In the genomic region with DNA sequence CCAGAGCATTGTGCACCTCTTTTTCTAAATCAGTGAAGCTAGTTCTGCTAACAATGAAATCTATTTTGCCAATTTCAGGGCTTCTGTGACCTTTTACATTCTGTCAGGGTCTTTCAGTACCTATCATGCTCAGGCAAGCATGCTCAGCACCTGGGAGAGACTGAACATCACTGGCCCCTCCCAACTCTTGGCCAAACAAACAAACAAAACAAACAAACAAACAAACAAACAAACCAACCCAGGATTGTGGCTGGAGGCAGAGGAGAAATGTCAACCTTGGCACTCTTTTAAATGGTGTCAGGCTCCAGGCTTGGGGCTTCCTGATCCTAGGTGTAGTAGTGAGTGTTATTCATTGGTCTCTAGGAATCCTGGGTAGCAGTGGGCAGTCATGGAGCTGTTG, we compare ENCODE assay signal across 26 mouse cellular contexts. TPM values are rescaled to one million over a fixed set of nuclear protein-coding genes. Genes with fewer than 3 reads are reported as not detected.
"Had no signal": no experiment of that assay in that cellular context is flagged by ENCODE, and none has a peak within 500 bp of the region (broad histone marks: within the 10 kb centered on the region; RNA-seq: fewer than 3 reads in every experiment).

A gene (plus strand): TSS at position 301 of the 400 bp plus-strand sequence.

- H3K9me3 ChIP-seq: intestine, embryonic 15.5 days had no signal

- ATAC-seq: hindbrain, embryonic 16.5 days; inflammation-experienced regulatory T-cells, adult 6 months; intestine, embryonic 15.5 days; intestine, postnatal 0 days had no signal

- H3K4me3 ChIP-seq: gastrocnemius, adult 2 months; heart, embryonic 12.5 days; hindbrain, embryonic 10.5 days; hindbrain, embryonic 12.5 days; intestine, embryonic 15.5 days; layer of hippocampus, adult 2 months; left cerebral cortex, adult 2 months; limb, embryonic 10.5 days; limb, embryonic 12.5 days had no signal

- H3K9ac ChIP-seq: heart, embryonic 12.5 days; hindbrain, embryonic 12.5 days; hindbrain, embryonic 14.5 days; intestine, embryonic 15.5 days; limb, embryonic 12.5 days; liver, embryonic 14.5 days had no signal

- H3K27me3 ChIP-seq: heart, embryonic 12.5 days; hindbrain, embryonic 12.5 days; intestine, embryonic 15.5 days; limb, embryonic 12.5 days had no signal

- H3K4me1 ChIP-seq: heart, embryonic 12.5 days; hindbrain, embryonic 12.5 days; intestine, embryonic 15.5 days; limb, embryonic 10.5 days; limb, embryonic 12.5 days had no signal

- H3K36me3 ChIP-seq: heart, embryonic 12.5 days; hindbrain, embryonic 10.5 days; hindbrain, embryonic 12.5 days; intestine, embryonic 15.5 days; limb, embryonic 10.5 days; limb, embryonic 12.5 days had no signal

- H3K4me2 ChIP-seq: heart, embryonic 12.5 days; hindbrain, embryonic 12.5 days; hindbrain, embryonic 14.5 days; intestine, embryonic 15.5 days; limb, embryonic 12.5 days; liver, embryonic 11.5 days had no signal

- H3K27ac ChIP-seq: gastrocnemius, adult 2 months; hindbrain, embryonic 10.5 days; hindbrain, embryonic 12.5 days; hindbrain, embryonic 14.5 days; intestine, embryonic 15.5 days; layer of hippocampus, adult 2 months; left cerebral cortex, adult 2 months; limb, embryonic 10.5 days; limb, embryonic 12.5 days; liver, embryonic 14.5 days had no signal

- DNase-seq: gastrocnemius, adult 2 months; gastrocnemius, postnatal 10 days; gastrocnemius, postnatal 25 days; heart, adult 18-20 months; heart, postnatal 10 days; heart, postnatal 4 days; kidney, postnatal 10 days; kidney, postnatal 25 days; kidney, postnatal 4 days had no signal

RNA-seq across cellular contexts. Expression of the gene that starts here (rescaled TPM):
- polyA plus RNA-seq: frontal cortex, adult 2 months; heart, embryonic 12.5 days; heart, embryonic 14.5 days; heart, embryonic 16.5 days; hindbrain, embryonic 10.5 days; hindbrain, embryonic 12.5 days; hindbrain, embryonic 14.5 days; hindbrain, embryonic 16.5 days; inflammation-experienced regulatory T-cells, adult 6 months; intestine, postnatal 0 days; limb, embryonic 10.5 days; limb, embryonic 12.5 days had no signal
